Mouse (Mus musculus): Measurements from ENCODE around the gene Hrh2. TPM values are rescaled to one million over a fixed set of nuclear protein-coding genes. Genes with fewer than 3 reads are reported as not detected.

Hrh2 gene
- polyA plus RNA-seq, 1 experiment from 2014 or later: not detected

- no peak for ATAC-seq (ENCODE audit: insufficient read depth, low FRiP score, low TSS enrichment)
- WGBS: 81% methylated on average over 6 of the region's 6 CpGs
- Histone ChIP-seq H3K9ac (ENCODE audit: low read length) (no peak overlapping the region), H3K27me3 (ENCODE audit: control insufficient read depth, insufficient read depth, low read length) (no peaks in the 10 kb centered on the region), H3K36me3 (ENCODE audit: control insufficient read depth, insufficient read depth, low read length) (no peaks in the 10 kb centered on the region), H3K4me3 (ENCODE audit: low read depth, low read length) (no peak overlapping the region), H3K4me2 (ENCODE audit: low read depth) (no peak overlapping the region), H3K9me3 (ENCODE audit: control insufficient read depth, low read length) (no peaks in the 10 kb centered on the region), H3K4me1 (ENCODE audit: control insufficient read depth, insufficient read depth, low read length) (no peaks in the 10 kb centered on the region), H3K27ac (ENCODE audit: low read depth, low read length) (no peak overlapping the region)
- no peak for DNase-seq (ENCODE audit: low spot score)
These were observed 45.6 kb downstream of the Hrh2 start for GRCm38 (mm10) chr13:54237512-54237911.

DNA sequence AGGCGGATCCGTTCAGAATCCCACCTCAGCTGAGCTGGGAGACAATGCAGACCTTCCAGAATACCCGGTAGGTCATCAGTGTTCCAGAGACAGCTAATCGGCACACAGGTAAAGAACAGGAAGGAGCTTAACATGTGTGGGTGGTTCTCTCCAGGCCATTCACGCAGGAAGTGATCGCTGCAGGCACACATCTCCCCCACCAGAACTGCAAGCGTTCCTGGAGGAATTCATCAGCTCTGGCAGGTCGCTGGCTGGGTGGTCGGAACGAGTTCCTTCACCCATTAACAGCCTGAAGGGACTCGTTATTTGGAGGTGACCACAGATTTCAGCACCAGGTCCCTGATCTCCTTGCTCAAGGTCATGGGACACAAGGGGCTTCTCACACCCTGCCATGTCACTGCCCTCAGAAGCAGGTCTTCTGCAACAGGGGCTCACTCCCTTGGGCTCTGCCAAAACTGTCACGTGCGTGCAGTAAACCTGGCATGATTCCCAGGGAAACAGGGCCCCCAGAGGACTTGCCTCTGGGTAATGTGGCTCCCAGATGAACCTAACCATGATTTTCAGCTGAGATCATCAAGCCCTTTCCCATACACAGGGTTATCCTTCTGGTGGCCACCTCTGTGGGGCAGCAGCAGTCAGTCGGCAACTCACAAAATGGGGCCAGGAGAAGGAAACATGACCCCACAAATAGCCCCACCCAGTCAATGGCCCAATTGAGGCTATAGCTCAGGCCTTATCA lies 46.8 kb downstream of the Hrh2 start:
- Histone ChIP-seq H3K4me1 (ENCODE audit: control insufficient read depth, insufficient read depth, low read length) (no peaks in the 10 kb centered on the region), H3K4me2 (ENCODE audit: low read depth) (no peak overlapping the region), H3K27ac (ENCODE audit: low read depth, low read length) (no peak overlapping the region), H3K9ac (ENCODE audit: low read length) (no peak overlapping the region), H3K9me3 (ENCODE audit: control insufficient read depth, low read length) (no peaks in the 10 kb centered on the region), H3K27me3 (ENCODE audit: control insufficient read depth, insufficient read depth, low read length) (no peaks in the 10 kb centered on the region), H3K36me3 (ENCODE audit: control insufficient read depth, insufficient read depth, low read length) (no peaks in the 10 kb centered on the region), H3K4me3 (ENCODE audit: low read depth, low read length) (no peak overlapping the region)
- 57% methylated on average over 14 of the region's 14 CpGs for WGBS
- DNase-seq (ENCODE audit: low spot score) (no peak), ATAC-seq (ENCODE audit: insufficient read depth, low FRiP score, low TSS enrichment) (no peak)

GRCm38 (mm10) chr13:54242380-54242779 lies 50.5 kb downstream of the Hrh2 start:
- no peak for ATAC-seq (ENCODE audit: insufficient read depth, low FRiP score, low TSS enrichment)
- 73% methylated on average over 5 of the region's 5 CpGs for WGBS

DNA sequence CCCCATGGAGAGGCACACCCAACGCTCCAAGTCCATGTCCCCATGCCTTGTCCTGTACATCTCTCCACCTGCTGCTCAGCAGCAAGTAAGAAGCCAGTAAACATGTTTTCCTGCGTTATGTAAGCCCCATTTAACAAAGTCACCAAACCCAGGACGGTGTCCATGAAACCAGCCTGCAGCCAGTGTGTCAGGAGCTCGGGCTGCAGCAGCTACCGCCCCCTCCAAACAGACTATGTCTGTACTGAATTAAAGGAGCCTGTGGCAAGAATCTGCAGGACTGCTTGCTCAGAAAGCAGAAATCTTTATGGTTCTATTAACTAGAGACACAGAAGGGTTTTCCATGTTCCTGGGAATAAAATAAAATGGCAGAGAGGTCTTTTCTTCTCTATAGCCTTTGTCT lies 53.3 kb downstream of the Hrh2 start:
- ATAC-seq (ENCODE audit: insufficient read depth, low FRiP score, low TSS enrichment) (no peak), DNase-seq (ENCODE audit: low spot score) (no peak)
- WGBS: 70% methylated on average over 5 of the region's 5 CpGs
- Histone ChIP-seq H3K4me2 (ENCODE audit: low read depth) (no peak overlapping the region), H3K27me3 (ENCODE audit: control insufficient read depth, insufficient read depth, low read length) (no peaks in the 10 kb centered on the region), H3K27ac (ENCODE audit: low read depth, low read length) (no peak overlapping the region), H3K9ac (ENCODE audit: low read length) (no peak overlapping the region), H3K9me3 (ENCODE audit: control insufficient read depth, low read length) (no peaks in the 10 kb centered on the region), H3K4me3 (ENCODE audit: low read depth, low read length) (no peak overlapping the region), H3K4me1 (ENCODE audit: control insufficient read depth, insufficient read depth, low read length) (peaks cover 1% of the 10 kb centered on the region; the same call in 1 of the 2 replicates), H3K36me3 (ENCODE audit: control insufficient read depth, insufficient read depth, low read length) (no peaks in the 10 kb centered on the region)

More at GRCm38 (mm10) chr13:54242380-54242779, 50.5 kb downstream of the Hrh2 start:
- H3K27me3 ChIP-seq (ENCODE audit: control insufficient read depth, insufficient read depth, low read length): no peaks in the 10 kb centered on the region
- no peaks in the 10 kb centered on the region for H3K4me1 ChIP-seq (ENCODE audit: control insufficient read depth, insufficient read depth, low read length)
- H3K4me3 ChIP-seq (ENCODE audit: low read depth, low read length): no peak overlapping the region
- H3K9me3 ChIP-seq (ENCODE audit: control insufficient read depth, low read length): no peaks in the 10 kb centered on the region
- H3K4me2 ChIP-seq (ENCODE audit: low read depth): no peak overlapping the region
- DNase-seq (ENCODE audit: low spot score): no peak
- no peak overlapping the region for H3K9ac ChIP-seq (ENCODE audit: low read length)
- no peak overlapping the region for H3K27ac ChIP-seq (ENCODE audit: low read depth, low read length)
- H3K36me3 ChIP-seq (ENCODE audit: control insufficient read depth, insufficient read depth, low read length): no peaks in the 10 kb centered on the region

- DNase-seq (ENCODE audit: low spot score): peak; percentile 88
- ATAC-seq (ENCODE audit: insufficient read depth, low FRiP score, low TSS enrichment): no peak
- peaks cover 5% of the 10 kb centered on the region; the same call in 1 of the 2 replicates for H3K4me1 ChIP-seq (ENCODE audit: control insufficient read depth, insufficient read depth, low read length)
- no peaks in the 10 kb centered on the region for H3K36me3 ChIP-seq (ENCODE audit: control insufficient read depth, insufficient read depth, low read length)
- H3K4me2 ChIP-seq (ENCODE audit: low read depth): no peak overlapping the region
- no peaks in the 10 kb centered on the region for H3K9me3 ChIP-seq (ENCODE audit: control insufficient read depth, low read length)
- no peaks in the 10 kb centered on the region for H3K27me3 ChIP-seq (ENCODE audit: control insufficient read depth, insufficient read depth, low read length)
- no peak overlapping the region for H3K9ac ChIP-seq (ENCODE audit: low read length)
- H3K27ac ChIP-seq (ENCODE audit: low read depth, low read length): no peak overlapping the region
- H3K4me3 ChIP-seq (ENCODE audit: low read depth, low read length): no peak overlapping the region
- 32% methylated on average over 4 of the region's 4 CpGs for WGBS
These were observed 55.6 kb downstream of the Hrh2 start for GRCm38 (mm10) chr13:54247545-54247944.

DNA sequence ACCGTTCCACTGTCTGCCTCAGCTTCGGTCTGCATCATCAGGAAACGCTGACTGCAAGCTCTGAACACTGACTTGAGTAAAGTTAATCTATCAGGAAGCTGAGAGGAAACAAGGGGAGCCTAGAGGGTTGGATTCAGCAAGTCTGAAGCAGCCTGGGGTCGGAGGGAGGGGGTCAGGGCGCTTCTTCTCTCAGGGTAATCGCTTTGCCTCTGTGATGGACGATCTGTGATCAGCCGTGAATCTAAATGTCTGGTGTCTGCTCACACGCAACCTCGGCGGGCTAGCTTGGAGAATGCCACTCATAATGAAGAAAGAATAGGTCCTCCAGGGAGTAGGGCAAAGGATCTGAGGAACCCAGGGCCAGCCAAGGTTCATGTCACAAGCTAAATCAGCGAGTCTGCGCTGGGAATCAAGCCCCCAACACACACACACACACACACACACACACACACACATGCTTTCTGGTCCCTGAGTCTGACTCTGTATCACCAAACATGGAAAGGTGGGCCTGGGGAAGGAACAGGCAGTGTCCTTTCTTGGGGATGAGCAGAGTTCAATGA lies 56.6 kb downstream of the Hrh2 start:
- DNase-seq (ENCODE audit: low spot score) (peak; percentile 33), ATAC-seq (ENCODE audit: insufficient read depth, low FRiP score, low TSS enrichment) (no peak)
- H3K4me2 ChIP-seq (ENCODE audit: low read depth): no peak overlapping the region
- H3K9me3 ChIP-seq (ENCODE audit: control insufficient read depth, low read length): no peaks in the 10 kb centered on the region
- no peak overlapping the region for H3K4me3 ChIP-seq (ENCODE audit: low read depth, low read length)
- WGBS: 54% methylated on average over 13 of the region's 13 CpGs
- H3K27ac ChIP-seq (ENCODE audit: low read depth, low read length): no peak overlapping the region
- H3K27me3 ChIP-seq (ENCODE audit: control insufficient read depth, insufficient read depth, low read length): no peaks in the 10 kb centered on the region
- H3K4me1 ChIP-seq (ENCODE audit: control insufficient read depth, insufficient read depth, low read length): peaks cover 5% of the 10 kb centered on the region; the same call in 1 of the 2 replicates
- H3K9ac ChIP-seq (ENCODE audit: low read length): no peak overlapping the region
- no peaks in the 10 kb centered on the region for H3K36me3 ChIP-seq (ENCODE audit: control insufficient read depth, insufficient read depth, low read length)

DNA sequence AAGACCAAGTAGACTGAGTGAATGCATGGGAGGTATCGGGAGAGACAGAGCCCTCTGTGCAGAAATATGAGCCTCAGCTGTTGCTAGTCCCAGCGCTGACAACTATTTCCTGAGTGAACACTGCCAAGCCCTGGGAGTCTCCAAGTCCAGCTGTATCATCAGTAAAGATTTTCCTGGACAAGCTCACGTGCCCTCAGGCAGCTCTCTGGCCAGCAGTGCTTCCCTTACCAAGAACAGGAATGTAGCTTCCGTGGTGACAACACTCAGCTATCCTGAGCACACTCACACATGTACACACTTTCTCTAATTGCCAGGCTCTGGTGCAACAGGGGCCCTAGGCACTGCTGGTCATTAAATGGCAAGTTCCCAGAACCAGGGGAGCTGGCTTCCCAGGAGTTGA lies 57.1 kb downstream of the Hrh2 start:
- Histone ChIP-seq H3K36me3 (ENCODE audit: control insufficient read depth, insufficient read depth, low read length) (no peaks in the 10 kb centered on the region), H3K9ac (ENCODE audit: low read length) (no peak overlapping the region), H3K27ac (ENCODE audit: low read depth, low read length) (no peak overlapping the region), H3K4me2 (ENCODE audit: low read depth) (no peak overlapping the region), H3K4me1 (ENCODE audit: control insufficient read depth, insufficient read depth, low read length) (peaks cover 5% of the 10 kb centered on the region; the same call in 1 of the 2 replicates), H3K27me3 (ENCODE audit: control insufficient read depth, insufficient read depth, low read length) (no peaks in the 10 kb centered on the region), H3K4me3 (ENCODE audit: low read depth, low read length) (no peak overlapping the region), H3K9me3 (ENCODE audit: control insufficient read depth, low read length) (no peaks in the 10 kb centered on the region)
- peak; percentile 46 for DNase-seq (ENCODE audit: low spot score)
- 39% methylated on average over 4 of the region's 4 CpGs for WGBS
- no peak for ATAC-seq (ENCODE audit: insufficient read depth, low FRiP score, low TSS enrichment)

- no peak overlapping the region for H3K4me3 ChIP-seq (ENCODE audit: low read depth, low read length)
- 31% methylated on average over 8 of the region's 8 CpGs for WGBS
- H3K36me3 ChIP-seq (ENCODE audit: control insufficient read depth, insufficient read depth, low read length): no peaks in the 10 kb centered on the region
- H3K9me3 ChIP-seq (ENCODE audit: control insufficient read depth, low read length): no peaks in the 10 kb centered on the region
- DNase-seq (ENCODE audit: low spot score): no peak
- no peak overlapping the region for H3K4me2 ChIP-seq (ENCODE audit: low read depth)
- H3K27ac ChIP-seq (ENCODE audit: low read depth, low read length): no peak overlapping the region
- ATAC-seq (ENCODE audit: insufficient read depth, low FRiP score, low TSS enrichment): no peak
- H3K9ac ChIP-seq (ENCODE audit: low read length): no peak overlapping the region
- H3K27me3 ChIP-seq (ENCODE audit: control insufficient read depth, insufficient read depth, low read length): no peaks in the 10 kb centered on the region
- peaks cover 5% of the 10 kb centered on the region; the same call in 1 of the 2 replicates for H3K4me1 ChIP-seq (ENCODE audit: control insufficient read depth, insufficient read depth, low read length)
These were observed 58.4 kb downstream of the Hrh2 start for GRCm38 (mm10) chr13:54250346-54250745.
